Mouse (Mus musculus) lung, adult 2 months (tissue): ENCODE results near the gene Lax1.

Experiments
- CTCF ChIP-seq: fragments of 200-500 bp; IDR thresholded peaks from 2 replicates; pipeline ENCODE4 v1.5.1; 2011; ENCODE audit warnings: mild to moderate bottlenecking, low read length, control low read depth; ENCODE audit not compliant: insufficient read depth
- POLR2A ChIP-seq: fragments of 200-500 bp; IDR thresholded peaks from 2 replicates; pipeline ENCODE4 v1.6.1; 2011; ENCODE audit warnings: low read depth, mild to moderate bottlenecking, control low read depth, low read length, borderline replicate concordance; ENCODE audit errors: extremely low read depth

DNA sequence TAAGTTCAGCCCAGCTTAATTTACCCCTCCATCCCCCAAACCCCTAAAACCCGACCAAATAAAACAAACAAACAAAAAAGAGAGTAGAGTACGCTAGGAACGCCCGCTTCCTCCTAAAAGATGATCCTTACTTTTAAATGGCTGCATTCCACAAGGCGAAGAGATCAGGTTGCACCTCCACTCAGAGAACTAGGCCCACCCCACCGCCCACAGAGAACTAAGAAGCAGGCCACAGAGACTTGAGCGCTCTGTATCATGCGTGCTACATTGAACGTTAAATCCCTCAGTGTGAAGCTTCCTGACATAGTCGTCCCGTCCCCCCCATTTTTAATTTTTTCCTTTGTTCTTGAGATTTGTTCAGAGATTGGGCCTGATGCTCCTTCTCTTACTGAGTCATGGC lies 42.9 kb upstream of the Lax1 start:
- TF ChIP-seq POLR2A (no peak), CTCF (no peak)
